Mouse (Mus musculus) erythroblast, embryonic 14.5 days (primary cell): Measurements from ENCODE around the gene Lhx3.

Experiments used
- GATA1 ChIP-seq: IDR thresholded peaks from 2 replicates; pipeline ENCODE4 v1.6.1; 2012; ENCODE audit warnings: low read length, inconsistent platforms, mixed read lengths
- TAL1 ChIP-seq: IDR thresholded peaks from 3 replicates; pipeline ENCODE4 v1.6.1; 2012; ENCODE audit warnings: low read length, inconsistent platforms, mixed read lengths

- TF ChIP-seq GATA1 = no peak
- no peak for TF ChIP-seq TAL1
Observed at GRCm38 (mm10) chr2:26182646-26183045, 25.4 kb downstream of the Lhx3 start.
